Mouse (Mus musculus) kidney, embryonic 15.5 days (tissue): ENCODE measurements at regions not wholly inside any gene's neighbourhood (a gene's known extent, or its start where the extent isn't known, plus 50 kb on each side); places are given as distances from the start of the nearest gene placed in this dataset.

ENCODE experiments used
- ATAC-seq: fragments of 200-750 bp; cut with Nextera tagmentation; replicated peaks from 2 replicates; pipeline ENCODE4 v1.8.0; 2017; ENCODE audit warnings: moderate TSS enrichment; ENCODE audit not compliant: low FRiP score
- H3K27ac ChIP-seq: fragments of 300-500 bp; sonication (generic); 2 replicates; pipeline ENCODE4 v1.5.1; 2015; ENCODE audit warnings: mild to moderate bottlenecking, inconsistent platforms
- H3K27me3 ChIP-seq: fragments of 300-500 bp; sonication (generic); 2 replicates; pipeline ENCODE4 v1.6.1; 2015; ENCODE audit warnings: inconsistent platforms
- H3K36me3 ChIP-seq: fragments of 300-500 bp; sonication (generic); 2 replicates; pipeline ENCODE4 v1.6.1; 2015; ENCODE audit warnings: inconsistent platforms
- H3K4me1 ChIP-seq: fragments of 300-500 bp; sonication (generic); 2 replicates; pipeline ENCODE4 v1.6.1; 2015; ENCODE audit warnings: inconsistent platforms
- H3K4me2 ChIP-seq: fragments of 300-500 bp; sonication (generic); 2 replicates; pipeline ENCODE4 v1.6.1; 2015; ENCODE audit warnings: moderate library complexity, mild to moderate bottlenecking, inconsistent platforms
- H3K4me3 ChIP-seq: fragments of 300-500 bp; sonication (generic); replicated peaks from 2 replicates; pipeline ENCODE4 v1.5.1; 2015; ENCODE audit warnings: mild to moderate bottlenecking, inconsistent platforms
- H3K9ac ChIP-seq: fragments of 300-500 bp; sonication (generic); 2 replicates; pipeline ENCODE4 v1.6.1; 2015; ENCODE audit warnings: mild to moderate bottlenecking, inconsistent platforms
- H3K9me3 ChIP-seq: fragments of 300-500 bp; sonication (generic); replicated peaks from 2 replicates; pipeline ENCODE4 v1.6.1; 2016; ENCODE audit warnings: inconsistent platforms
- WGBS: fragments of 180-500 bp; shearing (Covaris S2); methylation state at CpG from one replicate; pipeline ENCODE4 v1.1.7; 2015; ENCODE audit warnings: mixed read lengths; 5-methylcytosine and 5-hydroxymethylcytosine counted together

- no peak overlapping the region for H3K4me3 ChIP-seq
- H3K4me1 ChIP-seq: no peaks in the 10 kb centered on the region
- no peaks in the 10 kb centered on the region for H3K9me3 ChIP-seq
- H3K4me2 ChIP-seq: no peak overlapping the region
- no peak for ATAC-seq
- H3K27me3 ChIP-seq: no peaks in the 10 kb centered on the region
- no peak overlapping the region for H3K9ac ChIP-seq
- WGBS: 62% methylated on average over 1 of the region's 1 CpGs
- H3K36me3 ChIP-seq: no peaks in the 10 kb centered on the region
- no peak overlapping the region for H3K27ac ChIP-seq
Measured at GRCm38 (mm10) chr14:83143488-83143887, 1299.9 kb upstream of the Pcdh17 start.

- Histone ChIP-seq H3K27me3 (no peaks in the 10 kb centered on the region), H3K4me2 (no peak overlapping the region), H3K4me1 (no peaks in the 10 kb centered on the region), H3K9ac (no peak overlapping the region), H3K36me3 (no peaks in the 10 kb centered on the region), H3K27ac (no peak overlapping the region), H3K4me3 (no peak overlapping the region), H3K9me3 (no peaks in the 10 kb centered on the region)
- ATAC-seq: peak; percentile 94
Measured at GRCm38 (mm10) chr14:83154816-83155215, 1288.5 kb upstream of the Pcdh17 start.
